Mouse (Mus musculus) olfactory bulb, adult 2 months (tissue): ENCODE data around the gene Nipa1.

Experiments
- CTCF ChIP-seq: fragments of 200-500 bp; IDR thresholded peaks from 2 replicates; pipeline ENCODE4 v1.5.1; 2012; ENCODE audit warnings: low read depth, mild to moderate bottlenecking, low read length, moderate library complexity; ENCODE audit not compliant: insufficient read depth
- POLR2A ChIP-seq: fragments of 200-500 bp; IDR thresholded peaks from 2 replicates; pipeline ENCODE4 v1.6.1; 2012; ENCODE audit warnings: mild to moderate bottlenecking, low read depth, low read length, moderate library complexity; ENCODE audit not compliant: insufficient read depth

- TF ChIP-seq CTCF (no peak), POLR2A (no peak)
These were observed 62.6 kb downstream of the Nipa1 start for GRCm38 (mm10) chr7:55957178-55957577.
